Mouse (Mus musculus): ENCODE data around the gene Isl2.

Isl2 gene

DNA sequence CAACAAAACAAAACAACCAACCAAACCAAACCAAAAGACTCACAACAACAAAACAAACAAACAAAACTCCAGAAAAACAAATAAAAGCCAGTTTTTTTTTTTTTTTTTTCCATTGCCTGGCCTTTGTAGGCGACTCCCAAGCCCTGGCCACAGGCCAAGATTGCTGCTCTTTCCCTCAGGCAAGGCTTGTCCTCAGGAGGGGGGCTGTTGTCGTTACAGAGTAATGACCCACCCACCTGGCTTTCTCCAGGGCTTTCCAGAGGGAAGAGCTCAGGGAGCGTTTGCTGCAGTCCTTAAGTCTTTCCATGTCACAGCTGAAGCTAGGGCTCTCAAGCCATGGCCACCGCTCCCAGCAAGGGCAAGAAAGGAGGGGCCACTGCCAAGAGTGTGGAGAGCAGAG, at the start of gene Isl2:
TSS of gene Isl2 (plus strand) at position 296 of the 400 bp plus-strand sequence.
- DNase-seq (ENCODE audit: low spot score): no peak

DNA sequence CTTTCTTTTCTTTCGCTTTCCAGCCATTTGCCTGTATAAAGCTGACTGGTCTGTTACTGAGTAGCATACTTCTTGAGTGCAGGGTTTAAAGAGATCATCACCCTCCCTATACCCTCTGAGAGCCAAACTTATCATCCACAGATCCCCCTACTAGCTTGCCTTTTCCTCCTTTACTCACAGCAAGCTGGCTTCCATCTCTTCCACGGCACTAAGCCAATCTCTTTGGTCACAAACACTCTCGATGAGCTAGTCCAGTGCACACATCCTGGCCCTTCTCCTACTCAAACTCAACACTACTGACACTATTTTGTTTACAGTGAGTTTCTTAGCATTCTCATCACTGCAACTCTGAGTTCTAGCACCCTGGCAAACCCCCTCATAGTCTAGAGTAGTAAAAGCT, 30.6 kb upstream of the Isl2 start:
- no peak for DNase-seq (ENCODE audit: low spot score)

DNA sequence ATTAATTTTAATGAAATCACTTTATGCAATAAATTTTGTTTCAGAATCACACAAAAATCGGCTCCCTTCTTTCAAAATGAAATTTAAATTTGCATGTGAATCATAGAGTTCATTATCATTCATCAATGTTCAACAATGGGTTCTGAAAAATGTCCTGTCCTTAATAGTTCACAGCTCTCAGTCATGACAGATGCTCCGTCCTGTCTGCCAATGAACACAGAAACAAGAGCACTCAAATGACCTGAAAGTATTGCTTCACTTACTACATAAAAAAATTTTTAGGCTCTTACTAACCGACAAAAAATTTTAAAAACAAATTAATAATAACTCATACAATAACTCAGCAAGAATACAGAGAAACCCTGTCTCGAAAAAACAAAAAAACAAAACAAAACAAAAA, 29.8 kb upstream of the Isl2 start:
- DNase-seq (ENCODE audit: low spot score): no peak

DNA sequence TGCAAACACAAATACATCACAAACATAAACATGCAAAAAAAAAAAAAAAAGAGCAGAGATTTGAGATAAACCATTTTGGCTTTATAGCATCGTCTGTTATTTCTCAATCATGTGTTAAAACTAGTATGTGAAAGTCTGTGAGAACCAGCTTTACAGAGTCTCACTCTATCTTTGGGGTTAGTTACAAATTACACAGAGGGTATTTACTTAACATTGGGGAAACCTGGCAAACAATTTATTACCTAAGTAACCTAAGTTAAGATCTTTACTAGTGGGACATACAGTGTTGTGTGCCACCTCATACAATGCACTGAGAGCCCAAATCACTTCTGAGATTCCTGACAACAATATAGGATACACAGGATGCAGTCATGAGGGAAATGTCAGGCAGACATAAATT, 28.7 kb upstream of the Isl2 start:
- DNase-seq (ENCODE audit: low spot score): no peak

DNA sequence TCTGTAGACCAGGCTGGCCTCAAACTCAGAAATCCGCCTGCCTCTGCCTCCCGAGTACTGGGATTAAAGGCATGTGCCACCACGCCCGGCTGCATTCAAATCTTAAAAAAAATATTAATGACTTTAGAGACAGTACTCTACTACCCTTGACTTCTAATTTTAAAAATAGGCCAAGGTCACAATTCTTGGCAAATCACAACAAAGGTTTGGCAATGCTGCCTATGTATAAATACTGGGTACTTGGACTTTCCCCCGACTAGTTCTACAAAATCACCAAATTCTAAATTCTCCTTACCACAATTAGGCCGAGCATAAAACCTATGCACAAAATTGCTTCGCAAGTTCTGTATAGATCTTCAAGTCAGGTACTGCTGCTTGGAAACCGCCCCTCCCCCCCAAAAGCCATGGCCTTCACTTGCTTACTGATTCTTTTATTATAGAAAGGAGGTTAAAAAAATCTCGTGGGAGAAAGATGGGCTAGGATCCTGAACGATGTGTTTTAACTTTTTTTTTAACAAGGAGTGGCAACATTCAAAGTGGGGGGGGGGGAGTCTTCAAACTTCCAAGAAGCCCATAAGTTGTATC, 27.7 kb upstream of the Isl2 start:
- no peak for DNase-seq (ENCODE audit: low spot score)

DNA sequence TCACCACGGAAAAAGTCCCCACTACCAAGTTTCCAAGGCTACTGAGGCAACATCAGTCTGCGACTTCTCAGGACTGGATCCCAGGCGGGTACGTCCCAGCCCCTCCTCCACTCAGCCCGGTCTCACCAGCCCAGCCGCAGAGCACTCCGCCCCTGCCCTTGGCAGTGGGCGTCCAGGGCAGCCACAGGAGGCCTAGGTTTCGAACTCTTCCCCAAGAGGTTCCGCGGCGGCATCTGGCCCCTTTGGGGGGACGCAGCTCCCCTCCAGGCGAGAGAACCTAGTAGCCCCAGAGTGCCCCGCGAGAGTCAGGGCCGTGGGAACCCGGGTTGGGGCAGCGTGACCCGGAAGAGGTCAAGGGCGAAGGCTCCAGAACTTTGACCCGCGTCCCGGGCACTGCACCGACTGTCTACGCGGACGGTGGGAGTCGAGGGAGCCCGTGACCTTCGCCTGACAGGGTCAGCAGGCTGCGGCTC, 26.9 kb upstream of the Isl2 start:
- peak; percentile 53 for DNase-seq (ENCODE audit: low spot score)

- DNase-seq (ENCODE audit: low spot score): peak; percentile 97
Observed at GRCm38 (mm10) chr9:55512027-55512543, 26.4 kb upstream of the Isl2 start, which contains the start of gene Etfa. TSS of gene Etfa (minus strand) at chr9:55512243.

DNA sequence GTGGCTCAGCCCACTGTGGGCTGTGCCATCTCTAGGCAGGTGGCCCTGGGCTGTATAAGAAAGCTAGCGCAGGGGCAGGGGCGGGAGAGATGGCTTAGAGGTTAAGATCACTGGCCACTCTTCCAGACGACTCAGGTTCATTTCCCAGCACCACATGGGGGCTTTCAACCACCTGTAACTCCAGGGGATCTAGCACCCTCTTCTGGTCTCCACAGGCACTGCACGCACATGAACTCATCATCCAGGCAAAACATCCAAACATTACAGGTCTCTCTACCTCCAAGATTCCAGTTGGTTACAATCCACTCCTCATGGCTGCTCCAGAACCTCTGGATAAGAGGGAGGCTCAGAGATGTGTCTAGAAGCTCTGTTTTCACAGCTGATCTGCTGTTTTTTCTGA, 12.8 kb upstream of the Isl2 start:
- peak; percentile 40 for DNase-seq (ENCODE audit: low spot score)

- peak; percentile 29 for DNase-seq (ENCODE audit: low spot score)
Observed at GRCm38 (mm10) chr9:55535907-55536306, 2.6 kb upstream of the Isl2 start.

- no peak for DNase-seq (ENCODE audit: low spot score)
Observed at GRCm38 (mm10) chr9:55539006-55539405, 534 bp downstream of the Isl2 start.

GRCm38 (mm10) chr9:55539661-55540390, 1.4 kb downstream of the Isl2 start:
- DNase-seq (ENCODE audit: low spot score): no peak

DNA sequence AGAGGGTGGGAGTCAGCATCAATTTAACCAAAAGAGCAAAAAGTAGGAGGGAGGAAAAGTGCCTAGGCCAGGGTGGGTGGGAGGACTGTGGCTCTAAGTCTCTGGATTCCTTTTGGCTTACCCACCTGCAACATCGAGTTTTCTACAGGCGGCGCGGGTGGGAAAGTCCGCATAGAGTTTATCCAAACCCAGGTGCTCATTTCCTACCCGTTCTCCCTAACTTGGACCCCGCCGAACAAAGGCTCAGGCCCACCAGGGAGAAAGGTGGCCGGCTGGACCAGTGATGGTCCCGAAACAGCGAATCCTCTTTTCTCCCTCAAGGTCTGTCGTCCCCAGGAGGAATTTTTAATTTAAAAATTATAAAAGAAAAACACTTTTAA, 1.9 kb downstream of the Isl2 start:
- DNase-seq (ENCODE audit: low spot score): no peak

DNA sequence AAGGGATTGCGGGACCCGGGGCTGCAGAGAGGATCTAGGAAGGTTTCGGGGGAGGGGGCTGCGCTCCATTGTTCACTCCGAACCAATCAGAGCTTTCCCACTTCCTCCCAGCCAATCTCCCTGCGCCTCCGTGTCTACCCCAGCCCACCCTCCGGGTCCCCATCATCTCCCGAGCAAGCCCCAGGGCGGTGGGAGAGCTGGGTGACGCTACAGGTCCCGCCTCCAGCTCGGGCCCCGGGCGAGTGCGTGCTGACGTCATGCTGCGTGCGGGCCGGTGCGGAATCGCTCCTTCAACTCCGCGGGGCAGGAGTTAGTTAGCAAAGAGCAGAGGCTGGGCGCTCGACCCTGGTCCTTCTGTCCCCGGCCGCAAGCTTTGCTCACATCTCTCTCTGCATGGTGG, 2.4 kb downstream of the Isl2 start:
- DNase-seq (ENCODE audit: low spot score): no peak

DNA sequence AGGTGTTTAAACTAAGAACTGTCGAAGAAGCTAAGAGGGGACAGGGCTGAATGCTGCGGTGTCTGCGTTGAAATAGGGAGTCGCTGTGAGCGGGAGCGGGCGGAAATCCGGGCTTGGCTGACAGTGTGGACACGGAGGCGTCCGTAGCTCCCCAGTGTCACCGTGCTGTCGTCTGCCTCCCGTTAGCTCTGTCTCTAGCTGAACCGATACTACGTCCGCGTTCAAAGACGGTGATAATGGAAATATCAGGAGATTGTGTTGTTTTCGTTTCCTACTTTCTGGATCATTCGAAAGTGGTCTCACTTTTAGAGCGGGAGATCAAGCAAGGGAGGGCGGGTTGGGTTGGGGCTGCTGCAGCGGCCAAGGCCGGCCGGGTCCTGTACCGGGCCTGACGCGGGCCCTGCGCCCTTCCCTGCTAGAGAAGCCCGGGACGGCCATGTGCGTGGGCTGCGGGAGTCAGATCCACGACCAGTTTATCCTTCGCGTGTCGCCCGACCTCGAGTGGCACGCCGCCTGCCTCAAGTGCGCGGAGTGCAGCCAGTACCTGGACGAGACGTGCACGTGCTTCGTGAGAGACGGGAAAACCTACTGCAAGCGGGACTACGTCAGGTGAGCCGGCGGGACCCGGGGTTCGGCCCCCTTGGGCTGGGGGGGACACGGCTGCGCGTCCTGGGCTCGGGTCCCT, 3.4 kb downstream of the Isl2 start:
- no peak for DNase-seq (ENCODE audit: low spot score)

GRCm38 (mm10) chr9:55542366-55543325, 4.2 kb downstream of the Isl2 start:
- no peak for DNase-seq (ENCODE audit: low spot score)

DNA sequence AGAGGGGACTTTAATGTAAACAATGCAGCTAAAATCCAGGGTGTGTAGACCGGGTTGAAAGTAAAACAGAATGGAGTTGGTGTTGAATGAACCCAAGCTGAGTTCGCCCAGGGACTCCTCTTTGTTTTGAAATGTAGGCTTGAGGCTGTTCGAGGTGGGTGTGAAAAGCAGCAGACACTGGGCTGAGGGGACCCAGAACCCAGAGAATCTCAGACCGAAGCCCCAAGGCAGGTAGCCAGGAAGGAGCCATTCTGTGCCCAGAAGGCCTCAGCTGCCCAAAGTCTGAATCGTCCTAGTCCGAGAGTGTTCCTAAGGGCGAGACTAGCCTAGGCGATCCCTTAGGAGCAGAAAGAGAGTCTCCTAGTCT, 4.8 kb downstream of the Isl2 start:
- no peak for DNase-seq (ENCODE audit: low spot score)

DNA sequence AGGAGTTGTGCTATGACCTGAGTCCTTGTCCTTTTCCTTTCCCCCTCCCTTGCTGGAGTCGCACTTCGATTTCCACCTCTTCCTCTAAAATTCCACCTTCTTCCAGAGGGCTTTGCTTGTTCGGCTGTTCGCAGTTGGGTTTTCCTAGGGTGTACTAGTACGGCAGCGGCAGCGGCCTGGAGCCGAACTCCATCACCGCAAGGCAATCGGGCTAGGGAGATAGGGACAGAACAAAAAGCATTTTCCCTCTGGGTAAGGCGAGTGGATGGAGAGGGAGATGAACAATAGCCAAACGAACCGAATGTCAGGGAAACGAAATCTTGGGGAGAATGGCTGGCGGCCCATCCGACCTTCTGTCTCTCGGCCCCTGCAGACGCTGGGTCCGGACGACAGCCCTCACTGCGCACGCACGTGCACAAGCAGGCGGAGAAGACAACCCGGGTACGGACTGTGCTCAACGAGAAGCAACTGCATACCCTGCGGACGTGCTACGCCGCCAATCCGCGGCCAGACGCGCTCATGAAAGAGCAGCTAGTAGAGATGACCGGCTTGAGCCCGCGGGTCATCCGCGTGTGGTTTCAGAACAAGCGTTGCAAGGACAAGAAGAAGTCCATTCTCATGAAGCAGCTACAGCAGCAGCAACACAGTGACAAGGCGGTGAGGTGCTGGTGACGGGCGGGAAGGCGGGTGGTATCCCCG, 5.4 kb downstream of the Isl2 start:
- DNase-seq (ENCODE audit: low spot score): no peak

DNA sequence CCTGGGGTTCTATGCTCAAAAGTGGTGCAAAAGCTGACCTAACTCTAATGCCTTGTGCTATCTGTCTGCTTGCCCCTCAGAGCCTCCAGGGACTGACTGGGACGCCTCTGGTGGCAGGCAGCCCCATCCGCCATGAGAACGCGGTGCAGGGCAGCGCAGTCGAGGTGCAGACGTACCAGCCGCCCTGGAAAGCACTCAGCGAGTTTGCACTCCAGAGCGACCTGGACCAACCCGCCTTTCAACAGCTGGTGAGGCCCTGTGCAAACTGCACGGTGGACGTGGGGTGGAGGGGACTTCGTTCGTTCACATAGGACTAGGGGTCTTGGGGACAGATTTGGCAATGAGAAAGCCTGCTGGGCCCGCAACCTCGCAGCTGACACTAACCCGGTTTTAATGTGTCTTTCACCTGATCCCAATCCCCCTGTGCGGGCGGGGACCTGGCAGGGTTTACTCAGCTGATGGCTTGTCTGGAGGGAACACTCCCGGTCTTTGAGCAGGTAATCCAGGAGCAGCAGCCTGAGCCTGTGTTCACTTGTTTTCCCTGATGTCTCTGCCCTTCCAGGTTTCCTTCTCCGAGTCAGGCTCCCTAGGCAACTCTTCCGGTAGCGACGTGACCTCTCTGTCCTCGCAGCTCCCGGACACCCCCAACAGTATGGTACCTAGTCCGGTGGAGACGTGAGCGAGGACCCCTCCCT, 6.5 kb downstream of the Isl2 start:
- no peak for DNase-seq (ENCODE audit: low spot score)

DNA sequence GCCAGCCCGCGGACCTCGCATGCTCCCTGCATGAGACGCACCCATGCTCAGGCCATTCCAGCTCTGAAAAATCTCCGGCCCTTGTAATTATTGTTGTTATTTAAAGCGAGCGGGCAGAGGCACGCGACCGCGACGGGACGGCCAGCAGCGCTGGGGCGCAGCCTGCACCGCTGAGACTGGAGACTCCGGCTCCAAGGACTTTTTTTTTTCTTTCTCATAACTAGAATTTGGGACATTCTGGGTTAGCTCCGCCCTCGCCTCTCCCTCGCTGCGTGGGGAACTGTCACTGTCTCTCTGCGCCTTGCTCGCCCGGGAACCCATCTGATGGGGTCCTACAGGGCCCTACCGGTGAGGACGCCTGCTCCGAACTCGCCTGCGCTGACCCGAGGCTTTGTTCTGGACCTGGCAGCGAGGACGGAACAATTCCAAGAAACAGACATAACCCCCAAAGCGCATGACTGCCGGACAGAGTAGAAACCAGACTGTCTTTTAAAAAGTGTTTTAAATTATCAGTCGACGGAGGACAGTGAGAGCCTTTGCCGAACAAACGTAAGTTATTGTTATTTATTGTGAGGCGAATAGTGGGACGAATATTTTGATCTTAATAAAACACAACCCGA, 7.2 kb downstream of the Isl2 start:
- DNase-seq (ENCODE audit: low spot score): no peak

Data from c-Kit-positive CD71-positive TER-119-positive erythroid progenitor cells, embryonic 14.5 days (primary cell).